Comparison of ENCODE assay signal across 38 mouse cellular contexts in the genomic region with DNA sequence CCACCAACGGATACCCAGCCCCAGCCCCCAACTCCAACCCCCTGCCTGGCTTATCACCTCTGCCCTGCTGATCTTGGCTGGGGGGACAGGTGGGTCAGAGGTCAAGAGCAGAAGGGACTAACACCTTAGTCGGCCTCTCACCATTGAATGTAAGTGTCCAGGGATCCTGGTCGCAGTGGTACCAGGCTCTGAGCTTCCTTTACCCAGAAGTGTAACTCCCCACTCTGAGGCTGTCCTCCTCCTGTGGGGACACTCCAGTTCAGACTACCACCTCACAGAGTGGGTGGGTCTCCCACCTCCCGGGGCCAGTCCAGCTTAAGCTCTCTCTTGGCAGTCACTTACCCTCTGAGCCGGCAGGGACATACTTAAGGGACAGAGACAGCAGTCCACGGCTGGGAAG. TPM values are rescaled to one million over a fixed set of nuclear protein-coding genes. Genes with fewer than 3 reads are reported as not detected.
"Had no signal": no experiment of that assay in that cellular context is flagged by ENCODE, and none has a peak within 500 bp of the region (broad histone marks: within the 10 kb centered on the region; RNA-seq: fewer than 3 reads in every experiment).

No protein-coding gene starts in this region.

- H3K4me2 ChIP-seq: heart, embryonic 11.5 days; heart, embryonic 12.5 days; heart, embryonic 13.5 days; heart, embryonic 15.5 days; hindbrain, embryonic 12.5 days; hindbrain, embryonic 13.5 days; hindbrain, embryonic 14.5 days; hindbrain, embryonic 15.5 days; intestine, embryonic 15.5 days; kidney, embryonic 15.5 days had no signal

- DNase-seq: heart, postnatal 10 days; heart, postnatal 14 days; heart, postnatal 4 days; kidney, adult 11 months; kidney, adult 18-20 months; kidney, adult 2 months; kidney, adult 8-10 months; kidney, adult 9 months; kidney, postnatal 10 days; kidney, postnatal 14 days; kidney, postnatal 25 days; kidney, postnatal 36 days; layer of hippocampus, adult 9-11 months; layer of hippocampus, postnatal 36 days had no signal

- H3K4me3 ChIP-seq: heart, embryonic 10.5 days; heart, embryonic 12.5 days; heart, embryonic 13.5 days; heart, embryonic 15.5 days; hindbrain, embryonic 10.5 days; hindbrain, embryonic 12.5 days; hindbrain, embryonic 13.5 days; hindbrain, embryonic 15.5 days; intestine, embryonic 15.5 days; kidney, embryonic 15.5 days; layer of hippocampus, adult 2 months; left cerebral cortex, adult 2 months had no signal

- H3K9me3 ChIP-seq: heart, embryonic 10.5 days; heart, embryonic 12.5 days; heart, embryonic 13.5 days; heart, embryonic 15.5 days; hindbrain, embryonic 10.5 days; hindbrain, embryonic 12.5 days; hindbrain, embryonic 13.5 days; hindbrain, embryonic 15.5 days; intestine, embryonic 15.5 days; kidney, embryonic 15.5 days had no signal

- H3K9ac ChIP-seq: heart, embryonic 12.5 days; heart, embryonic 13.5 days; heart, embryonic 15.5 days; hindbrain, embryonic 12.5 days; hindbrain, embryonic 13.5 days; hindbrain, embryonic 14.5 days; hindbrain, embryonic 15.5 days; intestine, embryonic 15.5 days; kidney, embryonic 15.5 days had no signal

- ATAC-seq: hindbrain, embryonic 16.5 days; hindbrain, postnatal 0 days; inflammation-experienced regulatory T-cells, adult 6 months; intestine, embryonic 15.5 days; intestine, embryonic 16.5 days; intestine, postnatal 0 days had no signal

- H3K27ac ChIP-seq: heart, embryonic 10.5 days; heart, embryonic 13.5 days; heart, embryonic 15.5 days; hindbrain, embryonic 10.5 days; hindbrain, embryonic 12.5 days; hindbrain, embryonic 13.5 days; hindbrain, embryonic 14.5 days; hindbrain, embryonic 15.5 days; hindbrain, postnatal 0 days; intestine, embryonic 15.5 days; kidney, embryonic 15.5 days; kidney, postnatal 0 days; layer of hippocampus, adult 2 months; left cerebral cortex, adult 2 months had no signal

- H3K36me3 ChIP-seq: heart, embryonic 10.5 days; heart, embryonic 12.5 days; heart, embryonic 13.5 days; heart, embryonic 15.5 days; hindbrain, embryonic 10.5 days; hindbrain, embryonic 12.5 days; hindbrain, embryonic 13.5 days; hindbrain, embryonic 15.5 days; intestine, embryonic 15.5 days; kidney, embryonic 15.5 days had no signal

RNA-seq across cellular contexts. Expression of a gene that starts 43.1 kb away (rescaled TPM):
- total RNA-seq: heart, adult 8-10 months had no signal
- polyA plus RNA-seq: inflammation-experienced regulatory T-cells, adult 6 months; intestine, embryonic 14.5 days; intestine, postnatal 0 days had no signal

RNA-seq across cellular contexts. Expression of a gene that starts 43.5 kb away (rescaled TPM):
- total RNA-seq: heart, adult 8-10 months; heart, postnatal 10 days; heart, postnatal 14 days; heart, postnatal 4 days; hematopoietic stem cell, adult 5-6 weeks had no signal
- polyA plus RNA-seq: heart, embryonic 16.5 days; inflammation-experienced regulatory T-cells, adult 6 months had no signal
